Mouse (Mus musculus): ENCODE measurements at regions not wholly inside any gene's neighbourhood (a gene's known extent, or its start where the extent isn't known, plus 50 kb on each side); places are given as distances from the start of the nearest gene placed in this dataset.

DNA sequence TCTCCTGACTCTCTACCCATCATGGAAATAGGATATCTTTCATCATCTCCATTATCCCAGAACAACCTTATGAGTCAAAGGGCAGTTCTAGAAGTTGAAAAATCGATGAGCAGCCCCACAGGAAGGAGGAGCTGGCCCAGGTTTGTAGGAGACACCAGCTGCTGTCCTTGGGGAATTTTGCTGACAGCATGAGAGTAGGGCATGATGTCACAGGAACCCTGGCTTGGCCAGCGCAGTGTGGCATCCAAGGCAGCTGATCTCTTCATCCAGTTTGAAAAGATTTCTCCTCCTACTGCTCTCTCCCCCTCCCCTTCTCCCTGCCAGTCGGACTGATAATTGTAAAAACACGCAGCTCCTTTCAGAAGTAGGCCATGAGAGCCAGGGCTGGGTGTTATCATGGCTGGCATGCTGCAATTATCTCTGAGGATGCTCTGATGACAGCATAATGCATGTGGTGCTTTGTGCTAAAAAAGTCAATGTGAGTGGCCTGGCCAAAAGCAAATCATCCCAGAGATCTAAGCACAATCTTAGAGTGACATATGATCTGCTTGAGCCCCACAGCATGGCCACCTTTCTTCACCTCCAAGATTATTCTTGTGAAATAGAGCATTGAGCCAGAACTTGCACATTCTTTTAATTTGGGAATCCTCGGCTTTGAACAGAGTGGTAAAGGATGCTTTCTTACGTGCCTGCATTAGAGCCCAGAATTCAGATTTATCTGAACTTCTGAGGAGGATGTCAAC, 54.2 kb downstream of the Gjd2 start:
- DNase-seq (ENCODE audit: inconsistent age in 2 of 2, low spot score in 1 of 2) = no peak

DNA sequence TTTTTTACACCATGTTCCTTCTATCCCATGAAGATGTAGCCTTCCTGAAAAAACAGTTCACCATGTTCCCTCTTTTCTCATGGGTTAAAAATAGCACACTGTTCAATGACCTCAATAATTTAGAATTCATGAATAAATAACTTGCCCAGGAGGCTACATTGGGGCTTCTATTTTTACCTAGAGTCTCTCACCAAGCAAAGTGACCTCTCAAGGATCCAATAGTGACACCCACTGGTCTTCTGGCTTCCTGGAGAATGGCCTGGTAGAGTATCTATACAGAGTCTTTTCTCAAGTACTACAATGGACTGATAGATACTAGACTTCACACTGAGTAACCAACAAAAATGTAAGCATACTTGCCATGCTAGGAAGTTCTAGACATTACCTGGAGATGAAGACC, 60.9 kb downstream of the Gjd2 start:
- no peak for DNase-seq (ENCODE audit: inconsistent age in 2 of 2, low spot score in 1 of 2)

DNA sequence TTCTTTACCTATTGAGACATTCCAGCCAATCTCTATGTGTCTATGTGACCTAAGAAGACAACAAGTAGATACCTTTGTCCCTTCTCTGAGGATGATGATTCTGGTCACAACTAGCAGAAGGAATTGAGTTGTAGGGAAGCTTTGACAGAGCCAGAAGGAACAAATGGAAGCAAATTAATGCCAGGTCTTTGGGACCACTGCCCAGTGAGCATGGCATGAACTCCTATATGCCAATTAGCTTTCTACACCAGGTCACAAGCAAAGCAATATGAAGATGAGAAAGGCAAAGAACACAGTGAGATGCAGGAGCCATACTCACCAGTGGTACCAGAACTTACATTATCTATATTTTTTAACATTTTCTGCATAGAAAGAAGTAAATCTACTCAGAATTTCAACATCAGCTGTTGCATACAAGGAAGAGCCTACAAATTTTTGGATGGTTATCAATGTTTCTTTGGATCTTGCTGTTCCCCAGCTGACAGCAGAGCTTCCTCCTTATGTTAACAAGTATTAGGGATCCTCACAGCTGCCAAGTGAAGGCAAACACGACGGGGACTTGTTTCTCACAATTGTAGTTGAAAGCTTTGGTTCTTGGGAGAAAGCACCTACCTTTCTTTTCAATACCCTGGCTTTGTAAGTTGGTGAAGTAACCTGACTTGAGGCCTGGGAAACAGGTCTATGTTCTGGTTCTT, 64.0 kb downstream of the Gjd2 start:
- no peak for DNase-seq (ENCODE audit: inconsistent age in 2 of 2, low spot score in 1 of 2)

DNA sequence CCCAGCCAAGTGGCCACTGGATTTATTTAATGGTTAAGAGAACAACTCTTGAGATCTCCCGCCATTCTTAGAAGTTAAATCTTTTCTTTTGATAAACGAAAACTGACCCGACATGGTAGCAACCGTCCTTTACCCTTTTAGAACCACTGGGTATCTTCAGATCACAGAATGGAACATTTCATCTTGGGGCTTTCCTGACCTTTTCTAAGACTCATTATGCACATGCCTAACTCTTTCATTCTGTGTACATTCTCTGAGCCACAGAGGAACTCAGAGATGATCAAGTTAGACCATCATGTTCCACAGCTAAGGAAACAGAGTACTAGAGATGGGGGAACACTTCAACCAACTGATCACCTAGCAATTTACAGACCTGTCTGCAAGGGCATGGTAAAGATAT, 81.7 kb downstream of the Gjd2 start:
- DNase-seq (ENCODE audit: inconsistent age in 2 of 2, low spot score in 1 of 2) = no peak

DNA sequence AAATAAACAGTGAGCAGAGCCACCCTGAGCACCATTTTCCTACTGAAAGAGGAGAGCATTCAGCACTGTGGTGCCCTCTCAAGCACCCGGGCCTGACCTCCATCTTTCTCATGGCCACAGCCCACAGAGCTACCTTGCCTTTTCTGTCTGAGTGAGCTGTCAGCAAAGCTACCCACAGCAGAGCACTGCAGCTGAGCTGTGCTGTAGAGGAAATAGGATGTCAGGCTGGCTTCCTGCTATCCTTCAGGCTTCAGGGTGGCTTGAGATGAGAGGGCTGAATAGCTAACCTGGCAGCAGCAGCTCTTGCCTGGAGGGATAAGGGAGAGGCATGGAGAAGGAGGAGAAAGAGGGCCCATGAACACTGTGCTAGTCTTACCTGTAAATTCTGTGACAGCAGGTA, 82.5 kb downstream of the Gjd2 start:
- no peak for DNase-seq (ENCODE audit: inconsistent age in 2 of 2, low spot score in 1 of 2)

DNA sequence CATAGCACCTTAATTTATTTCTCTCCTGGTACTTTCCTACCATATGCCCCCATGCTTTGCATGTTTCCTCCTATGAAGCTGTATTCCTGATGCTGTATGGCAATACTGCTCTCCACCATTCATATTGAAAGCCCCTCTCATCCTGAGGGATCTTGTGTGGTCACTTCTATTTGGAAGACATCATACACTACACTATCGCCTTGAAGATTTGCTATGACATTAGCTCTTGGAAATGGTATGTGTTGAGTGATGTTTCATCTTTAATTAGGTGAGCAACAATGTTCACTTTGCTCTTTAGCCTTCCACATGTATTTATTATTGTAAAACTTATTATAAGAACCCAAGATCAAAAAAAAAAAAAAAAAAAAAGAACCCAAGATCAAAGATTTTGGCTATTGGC, 81.2 kb upstream of the Arhgap11a start:
- DNase-seq (ENCODE audit: inconsistent age in 2 of 2, low spot score in 1 of 2) = no peak

DNA sequence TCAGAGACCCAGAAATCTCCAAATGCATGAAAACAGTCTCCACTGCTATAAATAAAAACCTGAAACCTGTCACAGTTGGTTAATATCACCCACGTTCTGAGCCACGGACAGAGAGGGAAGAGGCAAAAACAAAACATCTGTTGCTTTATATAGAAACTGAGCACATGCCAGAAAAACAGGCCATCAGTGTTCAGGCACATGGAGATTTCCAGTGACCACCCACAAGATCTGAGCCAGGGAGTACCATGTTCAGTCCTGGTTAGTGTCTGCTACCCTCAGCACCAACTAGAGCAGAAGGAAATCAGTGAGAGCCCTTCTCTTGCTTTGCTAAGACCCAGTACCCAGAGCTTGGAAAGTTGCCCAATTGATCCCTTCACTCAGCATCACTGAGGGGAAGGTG, 75.7 kb upstream of the Arhgap11a start:
- no peak for DNase-seq (ENCODE audit: inconsistent age in 2 of 2, low spot score in 1 of 2)

DNA sequence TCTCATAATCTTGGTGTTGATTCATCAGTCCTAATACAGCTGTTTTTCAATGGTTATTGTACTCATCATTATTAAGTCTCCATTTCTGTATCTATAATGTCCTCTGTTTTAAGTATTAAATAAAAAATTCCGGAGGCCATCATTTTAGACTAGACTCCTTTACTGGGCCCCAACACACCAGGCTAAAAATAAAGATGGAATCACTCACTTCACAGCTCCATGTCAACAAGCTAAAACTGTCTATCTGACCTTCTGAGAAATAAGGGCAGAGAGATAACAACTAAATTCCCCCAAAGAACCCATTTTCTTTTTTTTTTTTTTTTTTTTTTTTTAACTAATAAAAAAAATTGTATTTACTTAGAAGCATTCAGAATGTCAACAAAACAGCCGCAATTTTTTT, 70.5 kb upstream of the Arhgap11a start:
- DNase-seq (ENCODE audit: inconsistent age in 2 of 2, low spot score in 1 of 2) = no peak

DNA sequence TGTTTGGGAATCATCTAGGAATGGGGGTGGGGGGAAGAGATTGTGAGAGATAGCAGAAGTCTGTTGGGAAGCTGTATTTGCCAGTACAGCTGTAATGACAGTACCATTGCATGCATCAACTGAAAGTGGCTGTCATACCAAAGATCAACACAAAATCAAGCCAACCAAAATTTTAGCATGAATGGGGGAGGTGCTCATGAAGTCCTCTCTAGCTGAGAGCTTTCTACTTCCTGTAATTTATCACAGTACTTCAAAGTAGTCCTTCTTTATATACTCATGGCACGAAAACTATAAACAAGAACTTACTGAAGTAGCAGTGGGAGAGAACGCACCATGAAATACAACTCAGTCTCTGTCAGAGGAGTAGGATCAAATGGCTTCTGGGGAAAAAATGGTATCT, 65.8 kb upstream of the Arhgap11a start:
- no peak for DNase-seq (ENCODE audit: inconsistent age in 2 of 2, low spot score in 1 of 2)

DNA sequence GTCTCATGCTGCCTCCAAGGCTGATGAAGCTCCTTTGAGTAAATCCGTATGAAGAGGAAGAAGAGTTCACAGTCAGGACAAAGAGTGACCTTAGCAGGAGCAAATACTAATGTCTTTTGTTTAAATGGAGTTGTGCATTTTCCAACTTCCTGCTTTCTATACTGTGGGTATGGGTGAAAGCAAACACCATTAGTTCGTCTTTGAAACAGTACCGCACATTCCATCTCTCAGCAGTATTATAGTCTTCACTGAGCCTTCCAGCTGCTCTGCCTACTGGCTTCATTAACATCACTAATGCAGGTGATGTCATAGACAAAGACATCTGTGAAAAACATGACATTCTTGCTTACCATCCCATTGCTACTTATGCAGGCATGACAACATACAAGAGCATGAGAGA, 62.7 kb upstream of the Arhgap11a start:
- no peak for DNase-seq (ENCODE audit: inconsistent age in 2 of 2, low spot score in 1 of 2)

DNA sequence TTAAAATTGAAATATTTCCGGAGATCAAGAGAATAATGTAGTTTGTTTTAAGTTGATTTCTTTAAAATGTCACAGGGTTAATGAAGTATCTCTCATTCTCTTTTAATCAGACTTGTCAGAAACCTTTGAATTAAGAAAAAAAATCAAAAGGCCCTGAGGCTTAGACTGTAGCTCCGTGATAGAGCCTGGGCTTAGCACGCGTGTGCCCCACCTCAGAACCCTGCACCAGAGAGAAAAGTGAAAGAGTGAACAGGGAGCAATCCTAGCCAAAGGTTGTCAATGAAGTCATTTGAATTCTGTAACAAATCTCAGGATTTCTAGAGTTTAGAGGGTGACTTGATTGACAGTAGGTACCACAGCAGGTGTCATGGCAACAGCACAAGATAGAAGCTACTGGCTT, 61.0 kb upstream of the Arhgap11a start:
- DNase-seq (ENCODE audit: inconsistent age in 2 of 2, low spot score in 1 of 2) = no peak

DNA sequence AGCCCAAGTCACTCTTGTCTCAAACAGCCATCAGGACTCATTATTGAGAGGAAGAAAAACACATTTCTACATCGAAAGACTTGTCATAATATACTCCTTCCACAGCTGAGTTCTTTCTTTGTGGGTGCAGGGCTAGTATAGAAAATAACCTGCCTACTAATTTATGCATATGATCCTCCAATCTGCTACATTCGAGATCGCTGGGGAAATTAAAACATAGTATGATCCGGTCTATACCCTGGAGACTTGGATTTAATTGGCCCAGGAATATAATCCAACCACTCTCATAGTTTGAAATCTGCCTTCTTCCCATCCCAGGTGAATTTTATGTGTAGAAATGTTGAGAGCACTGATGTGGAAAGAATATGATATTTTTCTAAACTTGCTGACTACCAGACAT, 60.2 kb upstream of the Arhgap11a start:
- no peak for DNase-seq (ENCODE audit: inconsistent age in 2 of 2, low spot score in 1 of 2)

DNA sequence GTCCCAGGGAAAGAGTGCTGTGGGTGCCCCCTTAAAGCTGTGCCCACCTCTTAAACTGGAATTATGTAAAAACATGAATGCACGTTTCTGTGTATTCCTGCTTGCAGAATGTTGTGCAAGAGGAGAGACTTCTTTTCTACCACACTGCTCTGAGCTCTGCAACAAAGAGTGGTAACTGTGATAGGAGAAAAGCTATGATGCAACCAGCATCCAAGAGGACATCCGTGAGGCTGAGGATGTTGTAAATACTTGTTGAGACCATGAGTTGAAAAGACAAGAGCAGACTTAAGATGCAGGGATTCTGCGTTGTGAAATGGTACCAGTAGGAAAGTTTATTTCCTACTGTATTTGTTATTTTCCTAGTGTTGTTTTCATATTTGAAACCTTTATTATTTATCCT, 56.0 kb upstream of the Arhgap11a start:
- DNase-seq (ENCODE audit: inconsistent age in 2 of 2, low spot score in 1 of 2) = no peak

DNA sequence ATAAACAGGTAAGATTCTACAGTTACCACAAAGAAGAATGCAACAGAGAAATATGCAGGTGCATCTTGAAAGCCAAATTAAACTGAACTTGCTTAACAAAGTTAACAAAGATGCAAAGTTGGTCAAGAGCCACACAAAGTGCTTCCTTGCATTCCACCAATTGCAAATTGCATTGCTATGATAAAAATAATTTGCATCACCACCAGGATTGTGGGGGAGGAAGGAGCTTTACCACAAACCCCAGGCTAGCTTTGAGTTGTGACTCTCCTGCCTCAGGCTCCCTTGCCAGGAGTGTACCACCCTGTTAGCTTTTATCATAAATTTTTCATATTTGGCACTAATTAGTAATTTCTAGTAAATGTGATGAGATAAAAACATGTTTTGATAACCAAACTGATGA, 55.4 kb upstream of the Arhgap11a start:
- DNase-seq (ENCODE audit: inconsistent age in 2 of 2, low spot score in 1 of 2) = no peak

DNA sequence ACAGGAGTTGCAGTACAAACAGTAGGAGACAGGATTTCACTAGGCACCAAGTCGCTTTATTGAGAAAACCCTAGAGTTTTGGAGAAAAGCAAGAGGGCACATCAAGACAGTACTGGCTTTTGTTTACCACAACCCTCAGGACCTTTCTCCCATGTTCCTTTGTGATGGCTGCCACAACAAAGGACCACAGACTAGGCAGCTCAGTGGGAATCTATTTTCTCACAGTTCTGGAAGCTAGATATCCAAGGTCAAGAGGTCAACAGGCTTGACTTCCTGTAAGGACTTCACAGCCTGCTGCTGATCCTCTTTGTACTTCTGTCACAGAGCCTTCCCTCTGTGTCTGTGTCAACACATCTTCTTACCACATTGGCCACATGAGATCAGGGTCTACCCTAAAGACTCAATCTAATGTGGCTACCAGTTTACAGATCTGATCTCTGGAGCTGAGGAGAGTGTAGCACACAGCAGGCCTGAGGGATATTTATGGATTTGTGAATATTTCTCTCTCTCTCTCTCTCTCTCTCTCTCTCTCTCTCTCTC, 54.6 kb upstream of the Arhgap11a start:
- DNase-seq (ENCODE audit: inconsistent age in 2 of 2, low spot score in 1 of 2) = no peak

DNA sequence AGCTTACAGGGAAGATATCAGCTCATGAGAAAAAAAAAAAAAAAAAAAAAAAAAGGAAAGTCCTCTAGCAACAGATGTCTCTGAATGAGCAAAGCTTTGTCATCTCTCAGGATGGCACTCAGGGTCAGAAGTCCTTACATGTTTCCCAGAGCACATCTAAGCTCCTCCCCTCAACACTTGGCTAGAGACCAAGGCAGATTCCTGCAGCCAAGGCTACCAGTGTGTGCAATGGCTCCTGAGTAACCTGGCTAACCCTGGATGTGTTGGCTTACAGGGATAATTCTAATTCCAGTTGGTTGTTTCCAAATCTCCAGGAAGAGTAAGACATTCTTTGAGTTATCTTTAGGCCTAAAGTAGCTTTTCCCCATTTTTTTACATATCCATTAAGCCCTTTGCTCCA, 53.9 kb upstream of the Arhgap11a start:
- peak; percentile 35 to 87 for DNase-seq (ENCODE audit: inconsistent age in 2 of 2, low spot score in 1 of 2)

DNA sequence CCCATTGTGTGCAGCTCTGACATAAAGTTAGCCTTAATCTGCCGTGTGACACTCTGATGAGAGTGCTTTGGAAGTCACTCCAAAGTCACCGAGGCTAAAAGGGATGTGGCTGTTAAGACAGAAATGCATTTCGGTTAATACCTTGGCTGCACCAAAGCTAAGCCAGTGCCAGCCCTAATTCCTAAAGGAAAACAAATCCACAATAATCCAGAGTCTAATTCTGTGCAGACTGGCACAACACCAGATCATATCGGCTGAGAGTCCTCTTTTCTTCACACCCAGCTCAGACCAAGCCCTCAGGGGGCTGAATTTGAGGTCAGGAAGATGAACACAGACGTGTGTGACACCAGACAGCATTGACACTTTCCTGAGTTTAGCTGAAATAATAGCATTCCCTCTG, 52.0 kb upstream of the Arhgap11a start:
- DNase-seq (ENCODE audit: inconsistent age in 2 of 2, low spot score in 1 of 2) = no peak

DNA sequence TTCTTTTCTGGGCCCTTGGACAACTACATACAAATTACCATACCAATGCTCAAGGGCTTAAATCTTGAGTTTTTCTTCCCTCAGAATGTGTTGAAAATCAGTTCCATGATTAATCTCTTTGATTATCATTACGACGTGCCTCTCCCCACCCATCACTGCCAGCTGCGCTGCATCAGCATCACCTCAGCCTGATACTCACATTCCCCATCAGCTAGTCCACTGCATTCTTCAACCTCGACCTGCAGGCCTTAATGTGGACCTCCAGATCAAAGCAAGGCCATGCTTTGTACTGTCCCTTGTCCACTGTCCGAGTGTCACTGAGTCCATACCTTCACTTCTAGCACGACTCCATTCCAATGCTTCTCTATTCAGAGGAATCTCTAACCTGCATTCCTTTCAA, 50.3 kb upstream of the Arhgap11a start:
- DNase-seq (ENCODE audit: inconsistent age in 2 of 2, low spot score in 1 of 2) = no peak

All from adrenal gland, adult (tissue).